Mouse (Mus musculus) hindbrain, embryonic 10.5 days (tissue): ENCODE data around the gene Mmp11. TPM values are rescaled to one million over a fixed set of nuclear protein-coding genes. Genes with fewer than 3 reads are reported as not detected.

ENCODE experiments used
- DNase-seq: peaks from one replicate; pipeline ENCODE4 v3.0.0-alpha.2; 2017; ENCODE audit warnings: low spot score
- H3K27ac ChIP-seq: fragments of 300-500 bp; sonication (generic); 2 replicates; pipeline ENCODE4 v1.5.1; 2016; ENCODE audit warnings: mild to moderate bottlenecking, moderate library complexity
- H3K27me3 ChIP-seq: fragments of 300-500 bp; sonication (generic); 2 replicates; pipeline ENCODE4 v1.6.1; 2016; ENCODE audit warnings: mild to moderate bottlenecking; ENCODE audit not compliant: poor library complexity, insufficient read depth, severe bottlenecking
- H3K36me3 ChIP-seq: fragments of 300-500 bp; sonication (generic); 2 replicates; pipeline ENCODE4 v1.6.1; 2016; ENCODE audit warnings: mild to moderate bottlenecking, moderate library complexity
- H3K4me1 ChIP-seq: fragments of 300-500 bp; sonication (generic); replicated peaks from 2 replicates; pipeline ENCODE4 v1.6.1; 2016; ENCODE audit warnings: mild to moderate bottlenecking
- H3K4me3 ChIP-seq: fragments of 300-500 bp; sonication (generic); 2 replicates; pipeline ENCODE4 v1.5.1; 2016; ENCODE audit warnings: mild to moderate bottlenecking, moderate library complexity
- H3K9me3 ChIP-seq: fragments of 300-500 bp; sonication (generic); 2 replicates; pipeline ENCODE4 v1.6.1; 2016; ENCODE audit warnings: mild to moderate bottlenecking, moderate library complexity
- WGBS: fragments of 180-500 bp; shearing (Covaris S2); methylation state at CpG from one replicate; pipeline ENCODE4 v1.1.7; 2016; 5-methylcytosine and 5-hydroxymethylcytosine counted together
- polyA plus RNA-seq: library from polyadenylated mRNA; unstranded; fragments of >200 nt; fragmentation: Nextera tagmentation; extraction: Ambion mirVana; gene quantifications from 2 replicates; pipeline ENCODE4 v1.2.1, GENCODE M21; 2016

Mmp11 gene
- polyA plus RNA-seq, 1 experiment from 2014 or later, result 41.3 TPM

- WGBS, result 85% methylated on average over 7 of the region's 7 CpGs
- Histone ChIP-seq H3K4me1 (peaks cover 34% of the 10 kb centered on the region), H3K4me3 (no peak overlapping the region), H3K27ac (no peak overlapping the region), H3K36me3 (no peaks in the 10 kb centered on the region), H3K27me3 (peaks cover 30% of the 10 kb centered on the region), H3K9me3 (no peaks in the 10 kb centered on the region)
- no peak for DNase-seq
These were observed 9.6 kb upstream of the Mmp11 start for GRCm38 (mm10) chr10:75945896-75946295.

- Histone ChIP-seq H3K9me3 (no peaks in the 10 kb centered on the region), H3K4me3 (no peak overlapping the region), H3K27me3 (peaks cover 33% of the 10 kb centered on the region), H3K36me3 (no peaks in the 10 kb centered on the region), H3K27ac (no peak overlapping the region), H3K4me1 (peaks cover 34% of the 10 kb centered on the region)
- 92% methylated on average over 7 of the region's 7 CpGs for WGBS
- DNase-seq, result no peak
These were observed 8.9 kb upstream of the Mmp11 start for GRCm38 (mm10) chr10:75945213-75945612.

- Histone ChIP-seq H3K36me3 (no peaks in the 10 kb centered on the region), H3K9me3 (no peaks in the 10 kb centered on the region), H3K27me3 (peaks cover 33% of the 10 kb centered on the region), H3K27ac (peak overlapping the region; percentile 50), H3K4me3 (no peak overlapping the region), H3K4me1 (peaks cover 40% of the 10 kb centered on the region)
- no peak for DNase-seq
- 26% methylated on average over 11 of the region's 11 CpGs for WGBS
These were observed 7.9 kb upstream of the Mmp11 start for GRCm38 (mm10) chr10:75944066-75944772.

- no peaks in the 10 kb centered on the region for H3K36me3 ChIP-seq
- WGBS, result 80% methylated on average over 15 of the region's 15 CpGs
- DNase-seq, result no peak
- H3K4me3 ChIP-seq, result no peak within 1 kb of the TSS
- peaks cover 31% of the 10 kb centered on the region for H3K27me3 ChIP-seq
- peak within 1 kb of the TSS; percentile 50 for H3K27ac ChIP-seq
- H3K9me3 ChIP-seq, result no peaks in the 10 kb centered on the region
- H3K4me1 ChIP-seq, result peaks cover 43% of the 10 kb centered on the region
These were observed 6.6 kb upstream of the Mmp11 start, which contains the start of gene Vpreb3 for GRCm38 (mm10) chr10:75942736-75943477. Vpreb3 (plus strand) TSS chr10:75943057.

GRCm38 (mm10) chr10:75941042-75941824 lies 4.9 kb upstream of the Mmp11 start:
- peaks cover 44% of the 10 kb centered on the region for H3K27me3 ChIP-seq
- H3K36me3 ChIP-seq, result no peaks in the 10 kb centered on the region
- no peak overlapping the region for H3K4me3 ChIP-seq
- H3K27ac ChIP-seq, result 0 out of 2 replicates have a peak overlapping the region, but pooled peaks have one; percentile 37
- no peak for DNase-seq
- H3K9me3 ChIP-seq, result no peaks in the 10 kb centered on the region
- WGBS, result 68% methylated on average over 9 of the region's 9 CpGs
- peaks cover 53% of the 10 kb centered on the region for H3K4me1 ChIP-seq

- H3K36me3 ChIP-seq, result no peaks in the 10 kb centered on the region
- WGBS, result 78% methylated on average over 5 of the region's 5 CpGs
- no peak within 1 kb of the TSS for H3K4me3 ChIP-seq
- peaks cover 51% of the 10 kb centered on the region for H3K27me3 ChIP-seq
- peak within 1 kb of the TSS; percentile 37 for H3K27ac ChIP-seq
- no peaks in the 10 kb centered on the region for H3K9me3 ChIP-seq
- peaks cover 60% of the 10 kb centered on the region for H3K4me1 ChIP-seq
- no peak for DNase-seq
These were observed 4.2 kb upstream of the Mmp11 start, which contains the start of gene Gm867 for GRCm38 (mm10) chr10:75940520-75940919. Gm867 (minus strand) TSS chr10:75940672.

- peaks cover 66% of the 10 kb centered on the region for H3K4me1 ChIP-seq
- H3K36me3 ChIP-seq, result no peaks in the 10 kb centered on the region
- 29% methylated on average over 9 of the region's 9 CpGs for WGBS
- no peak for DNase-seq
- no peaks in the 10 kb centered on the region for H3K9me3 ChIP-seq
- H3K4me3 ChIP-seq, result no peak overlapping the region
- peak overlapping the region; percentile 1; the same call in 1 of the 2 replicates for H3K27ac ChIP-seq
- H3K27me3 ChIP-seq, result peaks cover 59% of the 10 kb centered on the region
These were observed 3.4 kb upstream of the Mmp11 start for GRCm38 (mm10) chr10:75939481-75940234.

GRCm38 (mm10) chr10:75937851-75938643 lies 1.8 kb upstream of the Mmp11 start:
- no peaks in the 10 kb centered on the region for H3K9me3 ChIP-seq
- H3K27ac ChIP-seq, result no peak overlapping the region
- H3K36me3 ChIP-seq, result no peaks in the 10 kb centered on the region
- no peak for DNase-seq
- 48% methylated on average over 10 of the region's 10 CpGs for WGBS
- no peak overlapping the region for H3K4me3 ChIP-seq
- peaks cover 76% of the 10 kb centered on the region for H3K27me3 ChIP-seq
- H3K4me1 ChIP-seq, result peaks cover 56% of the 10 kb centered on the region

- H3K36me3 ChIP-seq, result no peaks in the 10 kb centered on the region
- peak overlapping the region; percentile 13; the same call in 1 of the 2 replicates for H3K4me3 ChIP-seq
- no peaks in the 10 kb centered on the region for H3K9me3 ChIP-seq
- WGBS, result 32% methylated on average over 18 of the region's 18 CpGs
- no peak overlapping the region; the same call in 1 of the 2 replicates for H3K27ac ChIP-seq
- H3K27me3 ChIP-seq, result peaks cover 85% of the 10 kb centered on the region
- peaks cover 63% of the 10 kb centered on the region for H3K4me1 ChIP-seq
- no peak for DNase-seq
These were observed 792 bp upstream of the Mmp11 start for GRCm38 (mm10) chr10:75936909-75937667.

- Histone ChIP-seq H3K27ac (no peak overlapping the region), H3K36me3 (no peaks in the 10 kb centered on the region), H3K4me1 (peaks cover 67% of the 10 kb centered on the region), H3K4me3 (peak overlapping the region; percentile 64), H3K27me3 (peaks cover 97% of the 10 kb centered on the region), H3K9me3 (no peaks in the 10 kb centered on the region)
- DNase-seq, result no peak
- WGBS, result 84% methylated on average over 1 of the region's 1 CpGs
These were observed 1.3 kb downstream of the Mmp11 start for GRCm38 (mm10) chr10:75934991-75935390.

- Histone ChIP-seq H3K4me1 (peaks cover 56% of the 10 kb centered on the region), H3K9me3 (no peaks in the 10 kb centered on the region), H3K27ac (peak within 1 kb of the TSS; percentile 91), H3K27me3 (peaks cover 91% of the 10 kb centered on the region), H3K4me3 (peak within 1 kb of the TSS; percentile 70), H3K36me3 (0 out of 2 replicates have a peak, but pooled peaks cover 2% of the 10 kb centered on the region)
- no peak for DNase-seq
- WGBS, result 21% methylated on average over 6 of the region's 6 CpGs
These were observed 3.4 kb downstream of the Mmp11 start, which contains the start of gene Chchd10 for GRCm38 (mm10) chr10:75932891-75933290. Chchd10 (plus strand) TSS chr10:75933130.
